Mouse (Mus musculus) hindbrain, embryonic 10.5 days (tissue): Measurements from ENCODE around the gene Tyrp1. TPM values are rescaled to one million over a fixed set of nuclear protein-coding genes. Genes with fewer than 3 reads are reported as not detected.

ENCODE experiments used
- DNase-seq: peaks from one replicate; pipeline ENCODE4 v3.0.0-alpha.2; 2017; ENCODE audit warnings: low spot score
- H3K27ac ChIP-seq: fragments of 300-500 bp; sonication (generic); 2 replicates; pipeline ENCODE4 v1.5.1; 2016; ENCODE audit warnings: mild to moderate bottlenecking, moderate library complexity
- H3K27me3 ChIP-seq: fragments of 300-500 bp; sonication (generic); 2 replicates; pipeline ENCODE4 v1.6.1; 2016; ENCODE audit warnings: mild to moderate bottlenecking; ENCODE audit not compliant: poor library complexity, insufficient read depth, severe bottlenecking
- H3K36me3 ChIP-seq: fragments of 300-500 bp; sonication (generic); 2 replicates; pipeline ENCODE4 v1.6.1; 2016; ENCODE audit warnings: mild to moderate bottlenecking, moderate library complexity
- H3K4me1 ChIP-seq: fragments of 300-500 bp; sonication (generic); replicated peaks from 2 replicates; pipeline ENCODE4 v1.6.1; 2016; ENCODE audit warnings: mild to moderate bottlenecking
- H3K4me3 ChIP-seq: fragments of 300-500 bp; sonication (generic); 2 replicates; pipeline ENCODE4 v1.5.1; 2016; ENCODE audit warnings: mild to moderate bottlenecking, moderate library complexity
- H3K9me3 ChIP-seq: fragments of 300-500 bp; sonication (generic); 2 replicates; pipeline ENCODE4 v1.6.1; 2016; ENCODE audit warnings: mild to moderate bottlenecking, moderate library complexity
- WGBS: fragments of 180-500 bp; shearing (Covaris S2); methylation state at CpG from one replicate; pipeline ENCODE4 v1.1.7; 2016; 5-methylcytosine and 5-hydroxymethylcytosine counted together
- polyA plus RNA-seq: library from polyadenylated mRNA; unstranded; fragments of >200 nt; fragmentation: Nextera tagmentation; extraction: Ambion mirVana; gene quantifications from 2 replicates; pipeline ENCODE4 v1.2.1, GENCODE M21; 2016

The Tyrp1 gene
- polyA plus RNA-seq = 0.52 TPM in 1 of 2 replicates, not detected in the other

DNA sequence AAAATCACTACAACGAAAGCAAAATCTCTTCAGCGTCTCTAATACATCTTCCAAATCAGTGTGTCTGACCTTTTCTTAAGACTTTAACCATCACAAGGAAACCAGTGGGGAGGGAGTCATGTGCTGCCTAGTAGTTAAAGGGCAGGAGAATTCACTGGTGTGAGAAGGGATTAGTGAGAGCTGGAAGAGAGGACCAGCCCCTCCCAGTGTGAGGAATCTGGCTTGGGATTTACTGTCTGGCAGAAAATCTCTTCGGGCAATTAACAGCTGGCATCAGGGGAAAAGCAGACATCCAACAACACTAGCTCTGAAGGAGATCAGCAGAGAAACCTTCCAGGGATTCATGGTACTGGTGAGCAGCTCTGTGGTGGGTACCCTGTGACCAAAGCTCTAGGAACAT is at the start of gene Tyrp1:
Gene Tyrp1 (plus strand): TSS at position 74 of the 400 bp plus-strand sequence.
- no peaks in the 10 kb centered on the region for H3K4me1 ChIP-seq
- WGBS = 61% methylated on average over 3 of the region's 3 CpGs
- H3K27me3 ChIP-seq = no peaks in the 10 kb centered on the region
- H3K27ac ChIP-seq = no peak within 1 kb of the TSS
- no peaks in the 10 kb centered on the region for H3K9me3 ChIP-seq
- no peak for DNase-seq
- no peak within 1 kb of the TSS for H3K4me3 ChIP-seq
- no peaks in the 10 kb centered on the region for H3K36me3 ChIP-seq

DNA sequence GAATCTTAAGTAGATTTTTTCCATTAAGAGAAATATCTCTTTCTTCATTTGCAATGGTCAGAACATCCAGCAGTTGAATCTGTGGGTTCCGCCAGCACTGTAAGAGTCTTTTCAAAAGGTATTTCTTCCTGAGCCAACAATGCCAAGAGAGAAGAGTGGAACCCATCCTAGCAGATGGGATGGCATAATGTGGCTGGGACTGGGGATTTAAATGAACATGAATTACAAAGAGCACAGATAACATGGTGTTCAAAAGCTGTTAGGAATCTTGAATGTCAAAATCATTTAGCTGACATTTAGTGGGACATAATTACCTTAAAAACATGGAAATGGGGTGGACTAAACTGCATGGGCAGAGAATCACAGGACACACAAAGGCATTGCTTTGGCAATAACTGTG is 45.6 kb upstream of the Tyrp1 start:
- Histone ChIP-seq H3K27ac (no peak overlapping the region), H3K27me3 (no peaks in the 10 kb centered on the region), H3K36me3 (no peaks in the 10 kb centered on the region), H3K4me1 (no peaks in the 10 kb centered on the region), H3K9me3 (no peaks in the 10 kb centered on the region), H3K4me3 (no peak overlapping the region)
- WGBS = 87% methylated on average over 1 of the region's 1 CpGs
- no peak for DNase-seq

DNA sequence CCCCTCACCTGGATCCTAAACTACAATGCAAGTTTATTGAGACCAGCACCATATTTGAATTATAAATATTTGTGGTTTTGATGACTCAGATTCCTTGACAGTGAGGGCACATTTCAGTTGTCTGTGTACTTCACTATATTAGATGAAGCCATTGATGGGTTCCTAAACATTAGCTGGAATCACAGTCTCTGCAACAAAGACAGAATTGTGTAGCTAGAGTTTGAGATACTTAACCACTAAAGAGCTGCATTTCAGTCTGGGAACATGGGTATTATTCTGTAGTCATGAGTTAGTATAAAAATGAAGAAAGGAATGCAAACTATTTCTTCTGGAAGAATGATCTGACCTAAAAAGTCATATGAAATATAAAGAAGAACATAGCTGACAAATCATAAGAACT is 14.4 kb upstream of the Tyrp1 start:
- DNase-seq = no peak
- no peaks in the 10 kb centered on the region for H3K36me3 ChIP-seq
- no peaks in the 10 kb centered on the region for H3K4me1 ChIP-seq
- no peak overlapping the region for H3K27ac ChIP-seq
- no peaks in the 10 kb centered on the region for H3K9me3 ChIP-seq
- H3K4me3 ChIP-seq = no peak overlapping the region
- no peaks in the 10 kb centered on the region for H3K27me3 ChIP-seq

DNA sequence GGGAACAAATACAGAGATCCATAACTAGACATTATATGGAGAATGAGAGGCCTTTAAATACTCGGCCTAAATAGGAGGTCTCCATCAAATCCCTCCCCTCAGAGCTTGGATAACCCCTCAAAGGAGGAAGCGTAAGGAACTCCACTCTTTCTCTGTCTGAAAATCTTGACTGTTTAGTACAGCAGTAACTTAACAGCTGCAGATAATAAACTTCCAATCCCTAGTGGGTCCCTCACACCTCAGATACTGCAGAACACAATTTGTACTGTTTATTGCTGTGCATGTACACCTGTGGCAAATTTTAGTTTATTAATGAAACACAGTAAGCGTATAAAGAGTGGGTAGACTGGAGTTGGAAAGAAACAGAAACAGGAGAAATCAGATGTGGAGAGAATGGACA is 12.0 kb upstream of the Tyrp1 start:
- 90% methylated on average over 3 of the region's 3 CpGs for WGBS
- Histone ChIP-seq H3K9me3 (no peaks in the 10 kb centered on the region), H3K36me3 (no peaks in the 10 kb centered on the region), H3K4me3 (no peak overlapping the region), H3K27me3 (no peaks in the 10 kb centered on the region), H3K27ac (no peak overlapping the region), H3K4me1 (no peaks in the 10 kb centered on the region)
- DNase-seq = no peak

DNA sequence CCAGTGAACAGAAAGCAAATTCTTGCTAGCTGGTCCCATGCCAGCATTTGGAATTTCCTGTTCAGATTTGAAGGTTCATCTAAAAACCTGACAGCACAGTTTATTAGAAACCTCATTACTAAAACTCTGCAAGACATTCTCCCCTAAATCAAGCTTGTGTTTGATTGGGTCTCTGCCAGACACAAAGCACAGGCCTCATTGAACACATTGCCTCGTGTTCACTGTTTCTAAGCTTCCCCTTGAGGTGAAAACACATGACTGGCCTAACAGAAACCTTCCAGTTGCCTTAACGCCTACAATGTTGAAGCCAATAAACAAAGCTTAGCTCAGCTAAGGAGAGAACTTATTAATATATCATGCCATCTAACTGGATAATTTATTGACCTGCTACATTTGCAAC is 5.7 kb upstream of the Tyrp1 start:
- 72% methylated on average over 2 of the region's 2 CpGs for WGBS

DNA sequence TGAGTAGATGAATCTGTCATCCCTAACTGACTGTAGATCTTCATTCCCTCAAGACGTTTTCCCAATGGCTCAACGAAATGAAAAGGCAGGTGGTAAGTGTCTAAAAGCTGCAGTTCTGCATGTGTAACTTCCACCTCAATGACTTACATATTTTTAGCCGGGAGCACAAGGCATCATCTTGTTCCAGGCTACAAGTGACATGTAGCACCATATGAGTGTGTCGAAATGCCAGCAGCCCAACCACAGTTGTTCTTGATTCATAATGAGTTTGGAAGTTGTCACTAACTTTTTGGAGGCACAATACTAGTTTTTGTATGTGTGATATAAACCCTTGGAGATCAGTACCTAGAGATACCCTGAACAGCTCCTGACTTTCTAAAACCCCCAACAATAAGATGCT is 5.4 kb downstream of the Tyrp1 start:
- 84% methylated on average over 4 of the region's 4 CpGs for WGBS
- no peak overlapping the region for H3K27ac ChIP-seq

More for the DNA sequence above, 5.7 kb upstream of the Tyrp1 start:
- H3K4me1 ChIP-seq = no peaks in the 10 kb centered on the region
- no peaks in the 10 kb centered on the region for H3K36me3 ChIP-seq
- H3K27ac ChIP-seq = no peak overlapping the region
- no peaks in the 10 kb centered on the region for H3K27me3 ChIP-seq
- no peaks in the 10 kb centered on the region for H3K9me3 ChIP-seq
- DNase-seq = no peak
- H3K4me3 ChIP-seq = no peak overlapping the region

DNA sequence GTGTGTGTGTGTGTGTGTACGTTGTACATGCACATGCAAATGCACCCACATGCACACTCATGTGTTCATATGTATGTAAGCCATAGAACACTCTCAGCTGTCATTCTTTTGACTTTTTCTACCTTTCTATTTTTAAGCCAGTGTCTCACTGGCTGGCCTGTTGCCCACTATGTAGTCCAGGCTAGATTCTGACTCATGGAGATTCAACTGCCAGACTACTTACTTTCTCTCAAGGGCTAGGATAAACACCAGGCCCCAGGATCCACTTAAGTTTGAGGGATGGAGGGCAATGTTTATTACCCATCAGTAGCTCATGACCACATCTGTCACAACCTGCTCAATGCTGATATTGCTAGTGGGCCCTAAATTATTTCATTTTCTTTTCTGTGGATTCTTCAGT is 8.1 kb downstream of the Tyrp1 start:
- Histone ChIP-seq H3K4me1 (no peaks in the 10 kb centered on the region), H3K36me3 (no peaks in the 10 kb centered on the region), H3K9me3 (no peaks in the 10 kb centered on the region), H3K27ac (no peak overlapping the region), H3K27me3 (no peaks in the 10 kb centered on the region), H3K4me3 (no peak overlapping the region)
- no peak for DNase-seq
- WGBS = 100% methylated on average over 1 of the region's 1 CpGs

More for the DNA sequence above, 5.4 kb downstream of the Tyrp1 start:
- no peak overlapping the region for H3K4me3 ChIP-seq
- H3K36me3 ChIP-seq = no peaks in the 10 kb centered on the region
- H3K27me3 ChIP-seq = no peaks in the 10 kb centered on the region
- H3K9me3 ChIP-seq = no peaks in the 10 kb centered on the region
- no peaks in the 10 kb centered on the region for H3K4me1 ChIP-seq
- no peak for DNase-seq

DNA sequence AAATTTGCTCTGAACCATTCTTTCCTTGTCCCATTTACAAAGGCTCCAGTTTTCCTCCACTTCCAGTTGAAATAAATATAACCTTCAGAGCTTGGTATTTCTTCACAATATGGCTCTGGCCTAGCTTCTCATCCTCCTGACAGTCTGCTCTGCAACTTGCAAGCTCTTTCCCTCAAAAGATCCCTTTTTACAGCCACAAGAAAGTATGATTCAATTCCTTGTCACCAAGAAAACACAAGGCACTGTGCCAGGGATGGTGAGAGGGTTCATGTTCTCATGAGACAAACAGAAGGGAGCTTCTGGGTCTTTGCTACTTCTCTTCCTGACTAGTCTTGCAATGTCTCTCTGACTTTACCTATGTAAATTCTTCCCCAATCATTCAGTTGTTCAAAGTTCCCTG is 9.8 kb downstream of the Tyrp1 start:
- Histone ChIP-seq H3K36me3 (no peaks in the 10 kb centered on the region), H3K9me3 (no peaks in the 10 kb centered on the region), H3K27me3 (no peaks in the 10 kb centered on the region), H3K4me3 (no peak overlapping the region), H3K4me1 (no peaks in the 10 kb centered on the region), H3K27ac (no peak overlapping the region)
- no peak for DNase-seq

DNA sequence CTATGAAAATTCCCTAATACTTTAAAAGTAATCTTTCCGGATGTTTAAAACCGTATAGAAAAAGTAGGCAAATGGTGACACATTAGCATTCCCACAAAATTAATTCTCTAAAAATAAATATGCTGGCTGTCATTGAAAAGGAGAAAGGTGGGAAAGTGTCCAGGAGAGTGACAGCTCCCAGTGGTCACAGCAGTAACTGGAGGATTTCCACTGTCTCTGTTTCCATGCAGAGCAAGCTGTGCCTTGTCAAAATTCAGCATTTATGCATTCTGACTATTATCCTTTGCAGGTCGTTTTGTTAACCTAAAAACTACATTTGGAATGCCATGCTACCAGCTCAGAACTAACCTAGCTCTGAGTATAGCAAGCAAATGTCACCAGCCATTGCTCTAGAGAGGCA is 12.1 kb downstream of the Tyrp1 start:
- H3K36me3 ChIP-seq = no peaks in the 10 kb centered on the region
- no peaks in the 10 kb centered on the region for H3K27me3 ChIP-seq
- no peak overlapping the region for H3K27ac ChIP-seq
- H3K4me3 ChIP-seq = no peak overlapping the region
- no peak for DNase-seq
- H3K4me1 ChIP-seq = no peaks in the 10 kb centered on the region
- no peaks in the 10 kb centered on the region for H3K9me3 ChIP-seq
- 78% methylated on average over 3 of the region's 3 CpGs for WGBS

DNA sequence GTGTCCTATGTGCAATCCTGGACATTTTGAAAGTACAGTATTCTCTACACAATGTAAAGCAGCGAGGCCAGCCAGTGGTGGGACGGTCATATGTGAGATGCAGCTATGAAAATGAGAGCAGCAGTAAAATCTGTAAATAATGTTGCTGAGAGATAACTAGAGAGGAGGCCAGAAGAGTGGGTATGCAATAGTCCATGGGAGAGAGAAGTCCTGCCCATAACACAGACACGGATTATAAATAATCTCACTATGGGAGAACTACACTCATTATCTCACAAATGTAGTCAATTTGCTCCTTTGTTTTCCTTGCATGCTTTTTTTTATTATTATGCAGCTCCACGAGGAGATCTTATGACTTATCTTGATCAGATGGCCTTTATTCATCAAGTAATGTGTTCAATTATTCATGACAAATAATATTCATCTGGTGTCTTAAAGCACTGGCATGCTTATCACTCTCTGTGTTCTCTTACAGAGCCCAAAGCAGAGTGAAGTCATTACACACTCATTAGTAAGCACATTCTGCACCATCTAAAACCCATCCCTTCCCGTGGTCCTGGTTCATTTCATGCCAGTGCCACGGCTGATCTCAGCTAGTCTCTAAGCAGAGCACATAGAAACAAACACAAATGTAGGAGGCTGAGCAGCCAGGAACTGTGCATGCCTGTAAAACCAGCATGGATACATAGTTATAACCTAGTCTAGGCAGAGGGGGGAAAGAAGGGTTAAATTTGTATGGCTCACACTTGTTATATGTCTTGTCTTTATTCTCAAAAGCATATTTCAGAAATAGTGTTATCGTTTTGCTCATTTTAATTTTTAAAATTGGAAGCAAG is 18.9 kb downstream of the Tyrp1 start:
- WGBS = 84% methylated on average over 7 of the region's 7 CpGs
- Histone ChIP-seq H3K4me3 (no peak overlapping the region), H3K36me3 (no peaks in the 10 kb centered on the region), H3K27me3 (no peaks in the 10 kb centered on the region), H3K27ac (no peak overlapping the region), H3K9me3 (no peaks in the 10 kb centered on the region), H3K4me1 (0 out of 2 replicates have a peak, but pooled peaks cover 4% of the 10 kb centered on the region)
- DNase-seq = no peak

DNA sequence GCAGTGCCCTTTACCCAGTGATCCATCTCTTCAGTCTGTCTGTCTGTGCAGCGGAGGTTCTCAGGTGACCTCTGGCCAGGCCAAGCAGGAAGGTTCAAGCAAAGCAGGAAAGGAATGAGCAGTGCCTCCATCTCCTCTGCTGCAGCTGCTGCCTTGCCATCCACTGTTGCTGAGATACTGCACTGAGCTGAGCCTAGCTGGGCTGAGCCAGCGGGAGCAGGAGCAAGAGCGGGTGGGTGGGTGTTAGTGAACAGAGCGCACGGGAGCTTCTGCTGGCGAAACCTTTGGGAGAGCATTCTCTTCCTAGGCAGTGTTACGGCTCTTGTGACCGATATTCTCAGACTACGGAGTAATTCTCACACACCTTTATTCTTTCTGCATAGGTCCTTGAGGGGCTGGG is 21.6 kb downstream of the Tyrp1 start:
- 79% methylated on average over 9 of the region's 9 CpGs for WGBS
- Histone ChIP-seq H3K9me3 (no peaks in the 10 kb centered on the region), H3K36me3 (no peaks in the 10 kb centered on the region), H3K4me3 (no peak overlapping the region), H3K27ac (no peak overlapping the region), H3K27me3 (no peaks in the 10 kb centered on the region), H3K4me1 (0 out of 2 replicates have a peak, but pooled peaks cover 4% of the 10 kb centered on the region)
- DNase-seq = no peak

DNA sequence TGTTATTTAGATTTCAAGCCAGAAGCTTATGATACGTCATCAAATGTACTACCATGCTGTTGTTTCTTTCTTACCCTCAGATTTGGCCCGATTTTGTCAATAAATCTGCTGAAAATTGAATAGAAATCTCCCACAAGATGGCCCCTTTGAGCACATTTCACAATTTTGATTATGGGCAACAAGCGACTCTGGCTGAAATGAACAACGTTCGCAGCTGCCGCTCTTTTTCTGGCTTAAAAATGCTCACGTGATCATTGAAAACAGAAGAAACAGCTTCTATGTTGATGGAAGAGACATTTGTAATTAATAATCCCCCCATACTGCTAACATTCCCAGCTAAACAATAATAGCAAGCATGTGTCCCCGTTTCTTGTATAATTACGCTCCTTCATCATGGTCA is 29.0 kb downstream of the Tyrp1 start:
- no peaks in the 10 kb centered on the region for H3K27me3 ChIP-seq
- H3K9me3 ChIP-seq = no peaks in the 10 kb centered on the region
- H3K4me3 ChIP-seq = no peak overlapping the region
- no peaks in the 10 kb centered on the region for H3K36me3 ChIP-seq
- no peak for DNase-seq
- peaks cover 7% of the 10 kb centered on the region for H3K4me1 ChIP-seq
- no peak overlapping the region for H3K27ac ChIP-seq
- WGBS = 86% methylated on average over 9 of the region's 9 CpGs

DNA sequence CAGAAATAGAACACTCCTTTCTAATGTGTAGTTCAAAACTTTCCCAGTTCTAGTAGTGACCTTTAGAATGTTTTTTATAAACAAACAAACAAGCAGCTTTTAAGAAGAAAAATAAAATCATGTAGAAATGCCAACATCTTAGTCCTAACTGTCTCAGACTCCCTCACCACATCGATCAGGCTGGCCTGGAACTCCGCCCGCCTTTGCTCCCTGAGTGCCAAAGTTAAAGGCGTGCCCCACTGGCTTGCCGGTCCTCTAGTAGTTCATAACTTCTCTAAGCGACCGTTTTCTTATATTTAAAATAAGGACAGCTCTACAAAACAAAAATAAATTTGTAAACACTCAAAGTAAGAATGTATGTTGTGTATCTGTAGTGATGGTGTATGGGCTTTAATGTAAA is 30.0 kb downstream of the Tyrp1 start:
- 63% methylated on average over 7 of the region's 7 CpGs for WGBS
- Histone ChIP-seq H3K27me3 (no peaks in the 10 kb centered on the region), H3K4me1 (peaks cover 7% of the 10 kb centered on the region), H3K27ac (no peak overlapping the region), H3K36me3 (no peaks in the 10 kb centered on the region), H3K9me3 (no peaks in the 10 kb centered on the region), H3K4me3 (no peak overlapping the region)
- DNase-seq = no peak

DNA sequence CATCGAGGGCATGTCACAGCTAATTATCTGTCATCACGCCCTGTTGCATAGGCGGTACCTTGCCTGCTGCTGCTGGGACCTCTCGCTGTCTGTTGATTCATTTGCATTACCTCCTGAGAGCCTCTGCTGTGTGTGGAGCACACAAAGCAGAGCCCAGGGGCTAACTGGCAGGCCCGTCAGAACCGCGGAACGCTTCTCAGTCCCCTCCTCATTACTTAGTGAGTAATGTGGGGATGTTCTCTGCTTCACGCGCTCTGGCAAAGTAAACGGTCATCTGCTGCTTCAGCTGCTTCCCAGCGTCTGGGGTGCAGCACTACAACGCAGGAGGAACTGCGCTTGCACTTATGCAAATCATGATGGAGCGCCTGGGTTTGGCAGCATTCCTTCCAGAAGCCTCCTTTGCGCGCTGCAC is 30.6 kb downstream of the Tyrp1 start:
- WGBS = under 1% methylated on average over 17 of the region's 17 CpGs
- Histone ChIP-seq H3K27me3 (no peaks in the 10 kb centered on the region), H3K4me1 (peaks cover 7% of the 10 kb centered on the region), H3K4me3 (peak overlapping the region; percentile 50), H3K36me3 (no peaks in the 10 kb centered on the region), H3K9me3 (no peaks in the 10 kb centered on the region), H3K27ac (peak overlapping the region; percentile 77)
- peak; percentile 52 for DNase-seq
